Mouse (Mus musculus): ENCODE measurements around the gene Hyal4. TPM values are rescaled to one million over a fixed set of nuclear protein-coding genes. Genes with fewer than 3 reads are reported as not detected.
A peak's percentile ranks its signal among the peaks of the same experiment; 100 is the strongest.

The Hyal4 gene
- total RNA-seq (2021): not detected
- long read RNA-seq, experiment 1: 0 reads
- long read RNA-seq, experiment 2: 0 reads

- DNase-seq (ENCODE audit: low spot score in 2 of 2): no peak
Measured at GRCm38 (mm10) chr6:24748029-24748428, at the start of gene Hyal4. Hyal4 (plus strand) TSS chr6:24748329.

DNA sequence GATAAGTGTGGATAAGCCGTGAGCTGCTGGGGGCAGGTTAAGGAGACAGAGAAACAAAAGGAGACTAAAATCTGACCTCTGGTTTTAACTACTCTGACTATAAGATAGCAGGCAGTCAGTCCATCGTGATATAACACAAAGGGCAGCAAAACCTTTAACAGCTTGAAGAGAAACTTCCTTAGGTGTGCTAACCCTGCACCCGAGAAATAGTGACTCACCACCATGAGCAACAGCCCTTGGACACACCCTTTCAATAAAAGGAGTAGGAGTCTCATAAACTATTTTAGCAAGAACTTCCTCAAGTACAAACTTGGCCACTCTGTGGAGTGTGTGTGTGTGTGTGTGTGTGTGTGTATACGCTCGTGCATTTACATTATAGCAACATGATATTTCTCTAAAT lies 41.0 kb upstream of the Hyal4 start:
- DNase-seq (ENCODE audit: low spot score in 2 of 2): no peak

- no peak for DNase-seq (ENCODE audit: low spot score in 2 of 2)
Measured at GRCm38 (mm10) chr6:24707499-24707898, 40.6 kb upstream of the Hyal4 start.

DNA sequence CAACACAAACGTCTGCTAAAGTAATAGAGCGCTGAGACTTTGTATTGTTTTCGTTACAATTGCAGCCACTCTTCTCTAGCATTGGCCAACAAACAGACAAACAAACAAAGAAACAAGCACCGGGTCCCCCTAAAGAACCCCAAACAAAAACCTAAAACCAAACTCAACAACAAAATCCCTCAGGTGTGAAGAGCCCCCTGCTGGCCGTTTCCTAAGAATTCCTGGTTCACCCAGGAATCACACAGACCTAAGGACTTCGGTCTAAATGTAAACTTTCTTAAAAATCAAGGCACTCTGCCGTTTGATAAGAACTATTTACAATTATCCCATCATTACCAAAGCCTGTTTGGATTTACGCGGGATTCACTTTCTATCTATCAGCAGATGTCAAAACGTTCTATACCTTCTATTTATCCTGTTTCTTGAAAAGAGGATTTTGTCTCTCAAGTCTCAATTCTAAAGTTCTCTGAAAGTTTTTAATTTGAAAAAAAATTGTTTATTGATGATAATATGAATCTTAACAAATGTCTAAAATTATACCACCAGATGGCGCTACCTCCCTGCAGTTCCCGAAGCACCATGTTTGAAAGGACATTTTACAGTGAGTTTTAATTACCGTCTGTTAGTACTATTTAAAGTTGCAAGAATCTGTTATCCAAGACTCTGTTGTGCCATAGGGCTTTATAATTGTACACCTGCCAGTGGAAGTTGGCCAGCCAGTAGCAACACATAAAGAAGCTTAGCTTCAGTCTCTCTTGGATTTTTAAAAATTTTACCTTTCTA lies 26.6 kb upstream of the Hyal4 start:
- peak; percentile 21 to 80 for DNase-seq (ENCODE audit: low spot score in 2 of 2)

DNA sequence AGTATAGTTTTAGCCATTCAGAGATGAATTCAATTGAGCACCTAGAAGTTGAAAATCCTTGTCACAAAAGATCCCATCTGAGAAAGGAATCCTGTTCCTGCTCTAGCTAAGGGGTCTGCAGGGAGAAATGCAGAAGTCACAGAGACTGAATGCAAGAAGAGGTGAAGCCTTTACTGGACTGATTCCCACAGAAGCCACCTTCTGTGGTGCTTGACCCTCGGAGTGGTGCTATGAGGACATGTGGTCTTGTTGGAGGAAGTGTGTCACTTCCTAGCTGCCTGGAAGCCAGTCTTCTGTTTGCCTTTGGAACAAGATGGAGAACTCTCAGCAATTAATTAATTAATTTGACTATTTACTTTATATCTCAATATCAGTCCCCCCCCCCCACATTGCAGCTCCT lies 20.0 kb upstream of the Hyal4 start:
- no peak for DNase-seq (ENCODE audit: low spot score in 2 of 2)

GRCm38 (mm10) chr6:24732945-24733344 lies 15.2 kb upstream of the Hyal4 start, which contains the start of gene Hyal6:
Hyal6 (plus strand) TSS chr6:24733245.
- no peak for DNase-seq (ENCODE audit: low spot score in 2 of 2)

GRCm38 (mm10) chr6:24734565-24734964 lies 13.6 kb upstream of the Hyal4 start:
- DNase-seq (ENCODE audit: low spot score in 2 of 2): no peak

DNA sequence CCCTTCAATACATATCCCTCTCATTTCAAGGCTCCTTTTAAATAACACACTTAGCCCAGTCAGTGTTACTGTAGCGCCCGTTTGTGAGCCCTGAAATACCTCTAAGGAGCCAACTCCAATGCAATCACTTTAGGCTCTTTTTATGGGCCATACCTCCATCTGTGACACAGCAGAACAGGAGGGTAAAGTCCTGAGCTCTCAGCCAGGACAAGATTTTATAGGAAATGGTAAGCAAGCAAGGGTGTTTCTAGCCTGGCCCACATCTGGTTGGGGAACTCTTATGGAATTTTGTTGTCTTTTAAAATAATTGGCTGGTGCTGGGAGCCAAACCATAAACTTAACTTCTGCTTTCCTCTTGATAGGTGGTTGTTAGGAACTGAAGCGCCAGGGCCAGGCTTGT lies 11.2 kb downstream of the Hyal4 start:
- no peak for DNase-seq (ENCODE audit: low spot score in 2 of 2)

DNA sequence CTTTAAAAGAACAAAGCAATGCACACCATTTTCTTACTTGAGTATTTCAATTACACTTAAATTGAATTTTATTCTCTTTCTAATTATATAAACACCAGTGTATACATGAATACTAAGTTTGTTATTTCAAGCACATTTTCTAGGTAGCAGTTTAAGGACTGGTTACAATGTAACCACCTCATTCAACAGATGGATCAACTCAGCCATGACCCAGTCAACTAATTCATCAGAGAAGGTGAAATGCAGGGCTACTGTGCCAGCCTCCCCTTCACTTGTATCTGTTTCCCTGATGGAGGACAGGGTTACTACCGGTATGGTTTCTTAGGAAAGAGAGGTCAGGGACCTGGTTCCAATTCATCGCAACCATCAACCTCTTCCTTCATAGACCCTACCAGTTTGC lies 18.1 kb downstream of the Hyal4 start:
- no peak for DNase-seq (ENCODE audit: low spot score in 2 of 2)

DNA sequence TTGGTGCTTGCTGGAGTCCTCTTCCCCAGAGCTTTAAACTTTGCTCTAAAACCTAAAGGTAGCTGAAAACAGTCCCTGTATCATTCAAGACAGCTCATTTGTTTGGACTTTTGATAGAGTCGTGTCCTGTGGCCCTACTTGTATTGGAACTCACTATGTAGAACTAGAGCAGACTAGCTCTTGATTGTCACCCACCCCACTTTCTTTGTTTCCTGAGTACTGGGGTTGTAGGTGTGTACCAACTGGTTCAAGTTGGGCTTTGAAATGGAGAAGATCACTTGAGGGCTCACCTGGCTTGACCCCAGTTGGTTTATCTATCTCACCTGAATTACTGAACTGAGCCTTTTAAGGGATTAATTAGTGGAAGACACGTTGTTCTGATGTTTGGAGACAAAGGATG lies 31.1 kb downstream of the Hyal4 start:
- no peak for DNase-seq (ENCODE audit: low spot score in 2 of 2)

- DNase-seq (ENCODE audit: low spot score in 2 of 2): no peak
Measured at GRCm38 (mm10) chr6:24790888-24791287, 42.8 kb downstream of the Hyal4 start, which contains the start of gene Spam1. Spam1 (plus strand) TSS chr6:24791188.

Other genes starting within 250 kb of the Hyal4 start
- 1 to 10 TPM in 1 of 2 experiments, under 1 TPM in 1; 0.93 to 1.5 TPM for gene Iqub, start 233.3 kb upstream of the Hyal4 start, total RNA-seq (2021)
- gene Ndufa5, start 220.3 kb upstream of the Hyal4 start, total RNA-seq (2021): 100 to 1,000 TPM; 278 to 296 TPM
- not detected for gene Asb15, start 220.2 kb upstream of the Hyal4 start, total RNA-seq (2021)
- not detected for gene Lmod2, start 150.6 kb upstream of the Hyal4 start, total RNA-seq (2021)
- 100 to 1,000 TPM; 102 to 112 TPM for gene Wasl, start 83.3 kb upstream of the Hyal4 start, total RNA-seq (2021)
- gene Hyal6, start 15.1 kb upstream of the Hyal4 start, total RNA-seq (2021): not detected
- not detected for gene Spam1, start 42.9 kb downstream of the Hyal4 start, total RNA-seq (2021)
- gene Hyal5, start 109.7 kb downstream of the Hyal4 start, total RNA-seq (2021): not detected
- gene Tmem229a, start 208.0 kb downstream of the Hyal4 start, total RNA-seq (2021): 10 to 100 TPM; 43.7 to 44.9 TPM

All from layer of hippocampus, postnatal 14 days (tissue).